Mouse (Mus musculus): ENCODE measurements around the gene Rbms3. TPM values are rescaled to one million over a fixed set of nuclear protein-coding genes. Genes with fewer than 3 reads are reported as not detected.

Gene Rbms3
- polyA plus RNA-seq, 1 experiment from 2014 or later = 68.6 TPM

- Histone ChIP-seq H3K27ac (ENCODE audit: low read depth) (peak overlapping the region; percentile 90), H3K4me2 (ENCODE audit: low read length) (peak overlapping the region; percentile 72), H3K9me3 (ENCODE audit: control insufficient read depth, low read length) (no peaks in the 10 kb centered on the region), H3K36me3 (ENCODE audit: control insufficient read depth, insufficient read depth, low read length) (no peaks in the 10 kb centered on the region), H3K27me3 (replicated peaks; ENCODE audit: control insufficient read depth, insufficient read depth, low read length) (no peaks in the 10 kb centered on the region), H3K4me1 (replicated peaks; ENCODE audit: control insufficient read depth, insufficient read depth, low read length) (peaks cover 34% of the 10 kb centered on the region), H3K9ac (ENCODE audit: low read length) (peak overlapping the region; percentile 65), H3K4me3 (ENCODE audit: low read depth, low read length) (peak overlapping the region; percentile 60)
- DNase-seq (ENCODE audit: low spot score) (no peak), ATAC-seq (replicated peaks; ENCODE audit: low FRiP score, low TSS enrichment, low read depth) (no peak)
- WGBS = 11% methylated on average over 2 of the region's 2 CpGs
Measured at GRCm38 (mm10) chr9:117250831-117251165, 378.9 kb downstream of the Rbms3 start.

- H3K9ac ChIP-seq (ENCODE audit: low read length) = peak overlapping the region; percentile 65
- ATAC-seq (replicated peaks; ENCODE audit: low FRiP score, low TSS enrichment, low read depth) = no peak
- H3K4me2 ChIP-seq (ENCODE audit: low read length) = peak overlapping the region; percentile 72
- no peaks in the 10 kb centered on the region for H3K36me3 ChIP-seq (ENCODE audit: control insufficient read depth, insufficient read depth, low read length)
- peaks cover 34% of the 10 kb centered on the region for H3K4me1 ChIP-seq (replicated peaks; ENCODE audit: control insufficient read depth, insufficient read depth, low read length)
- H3K27me3 ChIP-seq (replicated peaks; ENCODE audit: control insufficient read depth, insufficient read depth, low read length) = no peaks in the 10 kb centered on the region
- H3K9me3 ChIP-seq (ENCODE audit: control insufficient read depth, low read length) = no peaks in the 10 kb centered on the region
- peak overlapping the region; percentile 60 for H3K4me3 ChIP-seq (ENCODE audit: low read depth, low read length)
- H3K27ac ChIP-seq (ENCODE audit: low read depth) = peak overlapping the region; percentile 90
- peak; percentile 63 for DNase-seq (ENCODE audit: low spot score)
- 21% methylated on average over 13 of the region's 13 CpGs for WGBS
Measured at GRCm38 (mm10) chr9:117250036-117250830, 379.5 kb downstream of the Rbms3 start.

GRCm38 (mm10) chr9:117247311-117247980 is 382.3 kb downstream of the Rbms3 start:
- no peak for ATAC-seq (replicated peaks; ENCODE audit: low FRiP score, low TSS enrichment, low read depth)
- peaks cover 32% of the 10 kb centered on the region for H3K4me1 ChIP-seq (replicated peaks; ENCODE audit: control insufficient read depth, insufficient read depth, low read length)
- H3K4me3 ChIP-seq (ENCODE audit: low read depth, low read length) = peak overlapping the region; percentile 8; the same call in 1 of the 2 replicates
- no peaks in the 10 kb centered on the region for H3K9me3 ChIP-seq (ENCODE audit: control insufficient read depth, low read length)
- H3K9ac ChIP-seq (ENCODE audit: low read length) = peak overlapping the region; percentile 25; the same call in 1 of the 2 replicates
- H3K27ac ChIP-seq (ENCODE audit: low read depth) = peak overlapping the region; percentile 27; the same call in 1 of the 2 replicates
- no peaks in the 10 kb centered on the region for H3K27me3 ChIP-seq (replicated peaks; ENCODE audit: control insufficient read depth, insufficient read depth, low read length)
- WGBS = 31% methylated on average over 5 of the region's 5 CpGs
- H3K4me2 ChIP-seq (ENCODE audit: low read length) = peak overlapping the region; percentile 72
- no peak for DNase-seq (ENCODE audit: low spot score)
- no peaks in the 10 kb centered on the region for H3K36me3 ChIP-seq (ENCODE audit: control insufficient read depth, insufficient read depth, low read length)

- Histone ChIP-seq H3K36me3 (ENCODE audit: control insufficient read depth, insufficient read depth, low read length) (0 out of 2 replicates have a peak, but pooled peaks cover 5% of the 10 kb centered on the region), H3K4me3 (ENCODE audit: low read depth, low read length) (no peak overlapping the region), H3K9me3 (ENCODE audit: control insufficient read depth, low read length) (peaks cover 8% of the 10 kb centered on the region; the same call in 1 of the 2 replicates), H3K9ac (ENCODE audit: low read length) (no peak overlapping the region), H3K27ac (ENCODE audit: low read depth) (no peak overlapping the region), H3K4me2 (ENCODE audit: low read length) (0 out of 2 replicates have a peak overlapping the region, but pooled peaks have one; percentile 72), H3K27me3 (replicated peaks; ENCODE audit: control insufficient read depth, insufficient read depth, low read length) (no peaks in the 10 kb centered on the region), H3K4me1 (replicated peaks; ENCODE audit: control insufficient read depth, insufficient read depth, low read length) (peaks cover 32% of the 10 kb centered on the region)
- ATAC-seq (replicated peaks; ENCODE audit: low FRiP score, low TSS enrichment, low read depth) = no peak
- 76% methylated on average over 12 of the region's 12 CpGs for WGBS
- no peak for DNase-seq (ENCODE audit: low spot score)
Measured at GRCm38 (mm10) chr9:117246173-117246572, 383.5 kb downstream of the Rbms3 start.

- Histone ChIP-seq H3K4me2 (ENCODE audit: low read length) (no peak overlapping the region), H3K4me1 (replicated peaks; ENCODE audit: control insufficient read depth, insufficient read depth, low read length) (peaks cover 24% of the 10 kb centered on the region), H3K27me3 (replicated peaks; ENCODE audit: control insufficient read depth, insufficient read depth, low read length) (no peaks in the 10 kb centered on the region), H3K9me3 (ENCODE audit: control insufficient read depth, low read length) (peaks cover 8% of the 10 kb centered on the region; the same call in 1 of the 2 replicates), H3K9ac (ENCODE audit: low read length) (no peak overlapping the region), H3K4me3 (ENCODE audit: low read depth, low read length) (no peak overlapping the region), H3K27ac (ENCODE audit: low read depth) (no peak overlapping the region), H3K36me3 (ENCODE audit: control insufficient read depth, insufficient read depth, low read length) (0 out of 2 replicates have a peak, but pooled peaks cover 8% of the 10 kb centered on the region)
- no peak for DNase-seq (ENCODE audit: low spot score)
- ATAC-seq (replicated peaks; ENCODE audit: low FRiP score, low TSS enrichment, low read depth) = no peak
- WGBS = 74% methylated on average over 7 of the region's 7 CpGs
Measured at GRCm38 (mm10) chr9:117243365-117243764, 386.3 kb downstream of the Rbms3 start.

- ATAC-seq (replicated peaks; ENCODE audit: low FRiP score, low TSS enrichment, low read depth) (no peak), DNase-seq (ENCODE audit: low spot score) (no peak)
- Histone ChIP-seq H3K4me1 (replicated peaks; ENCODE audit: control insufficient read depth, insufficient read depth, low read length) (0 out of 2 replicates have a peak, but pooled peaks cover 5% of the 10 kb centered on the region), H3K36me3 (ENCODE audit: control insufficient read depth, insufficient read depth, low read length) (peaks cover 7% of the 10 kb centered on the region; the same call in 1 of the 2 replicates), H3K4me3 (ENCODE audit: low read depth, low read length) (no peak overlapping the region), H3K27ac (ENCODE audit: low read depth) (no peak overlapping the region), H3K27me3 (replicated peaks; ENCODE audit: control insufficient read depth, insufficient read depth, low read length) (no peaks in the 10 kb centered on the region), H3K9ac (ENCODE audit: low read length) (no peak overlapping the region), H3K4me2 (ENCODE audit: low read length) (no peak overlapping the region), H3K9me3 (ENCODE audit: control insufficient read depth, low read length) (no peaks in the 10 kb centered on the region)
- 79% methylated on average over 6 of the region's 6 CpGs for WGBS
Measured at GRCm38 (mm10) chr9:117234726-117235075, 395.0 kb downstream of the Rbms3 start.

- no peaks in the 10 kb centered on the region for H3K27me3 ChIP-seq (replicated peaks; ENCODE audit: control insufficient read depth, insufficient read depth, low read length)
- 93% methylated on average over 5 of the region's 5 CpGs for WGBS
- DNase-seq (ENCODE audit: low spot score) (no peak), ATAC-seq (replicated peaks; ENCODE audit: low FRiP score, low TSS enrichment, low read depth) (no peak)
- H3K4me3 ChIP-seq (ENCODE audit: low read depth, low read length) = no peak overlapping the region
- no peak overlapping the region for H3K9ac ChIP-seq (ENCODE audit: low read length)
- peaks cover 7% of the 10 kb centered on the region; the same call in 1 of the 2 replicates for H3K36me3 ChIP-seq (ENCODE audit: control insufficient read depth, insufficient read depth, low read length)
- 0 out of 2 replicates have a peak, but pooled peaks cover 5% of the 10 kb centered on the region for H3K4me1 ChIP-seq (replicated peaks; ENCODE audit: control insufficient read depth, insufficient read depth, low read length)
- H3K4me2 ChIP-seq (ENCODE audit: low read length) = no peak overlapping the region
- H3K9me3 ChIP-seq (ENCODE audit: control insufficient read depth, low read length) = no peaks in the 10 kb centered on the region
- H3K27ac ChIP-seq (ENCODE audit: low read depth) = no peak overlapping the region
Measured at GRCm38 (mm10) chr9:117234065-117234725, 395.5 kb downstream of the Rbms3 start.

GRCm38 (mm10) chr9:117222741-117223140 is 407.0 kb downstream of the Rbms3 start:
- Histone ChIP-seq H3K9me3 (ENCODE audit: control insufficient read depth, low read length) (no peaks in the 10 kb centered on the region), H3K36me3 (ENCODE audit: control insufficient read depth, insufficient read depth, low read length) (peaks cover 7% of the 10 kb centered on the region), H3K4me1 (replicated peaks; ENCODE audit: control insufficient read depth, insufficient read depth, low read length) (peaks cover 6% of the 10 kb centered on the region), H3K4me2 (ENCODE audit: low read length) (no peak overlapping the region), H3K9ac (ENCODE audit: low read length) (no peak overlapping the region), H3K4me3 (ENCODE audit: low read depth, low read length) (no peak overlapping the region), H3K27ac (ENCODE audit: low read depth) (peak overlapping the region; percentile 22; the same call in 1 of the 2 replicates), H3K27me3 (replicated peaks; ENCODE audit: control insufficient read depth, insufficient read depth, low read length) (no peaks in the 10 kb centered on the region)
- DNase-seq (ENCODE audit: low spot score) (no peak), ATAC-seq (replicated peaks; ENCODE audit: low FRiP score, low TSS enrichment, low read depth) (no peak)
- WGBS = 51% methylated on average over 8 of the region's 8 CpGs

Measured in intestine, embryonic 14.5 days (tissue).